Mouse (Mus musculus): Measurements from ENCODE around the gene Snx13.

- TF ChIP-seq CTCF (IDR thresholded peaks at IDR 0.05; ENCODE audit: borderline replicate concordance, insufficient read depth, low read length) (no peak), POLR2A (IDR thresholded peaks at IDR 0.05; ENCODE audit: low read depth, low read length) (no peak)
Observed at GRCm38 (mm10) chr12:34997597-34998182, 49.3 kb upstream of the Snx13 start.
